Mouse (Mus musculus): Measurements from ENCODE around the gene Hoxa2. TPM values are rescaled to one million over a fixed set of nuclear protein-coding genes. Genes with fewer than 3 reads are reported as not detected.

Gene Hoxa2
- polyA plus RNA-seq, 1 experiment from 2014 or later: 0.98 TPM

- peaks cover 24% of the 10 kb centered on the region for H3K4me1 ChIP-seq (replicated peaks)
- 26% methylated on average over 8 of the region's 8 CpGs for WGBS
Observed at GRCm38 (mm10) chr6:52161336-52162092, 3.1 kb downstream of the Hoxa2 start.

DNA sequence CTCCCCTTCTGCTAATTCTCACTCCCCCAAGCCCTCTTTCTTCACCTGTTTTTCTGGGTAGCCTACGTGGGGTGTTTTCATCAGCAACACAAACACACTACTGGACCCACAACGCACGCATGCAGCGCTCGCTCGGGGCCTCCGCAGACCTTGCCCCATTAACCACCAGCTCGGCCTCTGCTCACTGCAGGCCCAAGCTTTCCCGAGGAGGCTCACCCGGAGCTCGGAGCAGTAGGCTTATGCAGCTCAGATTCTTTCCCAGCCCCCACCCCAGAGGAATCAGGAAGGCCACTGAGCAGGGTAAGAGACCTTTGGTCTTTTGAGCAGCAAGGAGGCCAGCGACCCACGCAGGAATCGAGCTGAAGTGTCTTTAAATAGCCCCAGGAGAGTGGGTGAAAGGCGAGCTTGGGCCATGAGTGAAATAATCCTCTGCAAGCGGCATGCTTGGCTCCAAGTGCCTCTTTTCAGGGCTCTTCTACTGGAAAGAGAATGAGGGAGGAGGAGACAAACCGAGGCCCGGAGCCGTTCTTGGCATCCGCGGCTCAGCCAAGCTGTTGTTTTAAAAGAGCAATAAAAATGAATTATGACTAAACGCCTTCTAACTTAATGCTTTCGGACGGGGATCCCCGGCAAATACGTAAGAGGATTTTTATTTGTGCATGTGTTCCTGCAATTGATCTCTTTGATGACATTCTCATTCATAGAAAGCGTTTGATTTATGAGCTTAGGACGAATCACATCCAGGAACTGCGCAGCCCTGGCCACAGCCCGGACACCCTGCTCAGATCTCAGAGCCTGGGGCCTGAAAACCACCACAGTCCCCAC lies 3.9 kb downstream of the Hoxa2 start:
- Histone ChIP-seq H3K36me3 (no peaks in the 10 kb centered on the region), H3K9me3 (replicated peaks) (no peaks in the 10 kb centered on the region), H3K4me2 (peak overlapping the region; percentile 98), H3K27me3 (replicated peaks) (peaks cover 90% of the 10 kb centered on the region), H3K4me3 (peak overlapping the region; percentile 70), H3K4me1 (replicated peaks) (peaks cover 24% of the 10 kb centered on the region), H3K9ac (peak overlapping the region; percentile 17; the same call in 1 of the 2 replicates), H3K27ac (ENCODE audit: poor library complexity, severe bottlenecking) (peak overlapping the region; percentile 37; the same call in 1 of the 2 replicates)
- WGBS: 9% methylated on average over 30 of the region's 30 CpGs
- ATAC-seq (ENCODE audit: insufficient number of reproducible peaks, low FRiP score): no peak

More at GRCm38 (mm10) chr6:52161336-52162092, 3.1 kb downstream of the Hoxa2 start:
- peaks cover 90% of the 10 kb centered on the region for H3K27me3 ChIP-seq (replicated peaks)
- no peaks in the 10 kb centered on the region for H3K9me3 ChIP-seq (replicated peaks)
- H3K4me3 ChIP-seq: peak overlapping the region; percentile 70
- no peak overlapping the region for H3K27ac ChIP-seq (ENCODE audit: poor library complexity, severe bottlenecking)
- no peaks in the 10 kb centered on the region for H3K36me3 ChIP-seq
- no peak for ATAC-seq (ENCODE audit: insufficient number of reproducible peaks, low FRiP score)
- peak overlapping the region; percentile 98 for H3K4me2 ChIP-seq
- no peak overlapping the region for H3K9ac ChIP-seq

DNA sequence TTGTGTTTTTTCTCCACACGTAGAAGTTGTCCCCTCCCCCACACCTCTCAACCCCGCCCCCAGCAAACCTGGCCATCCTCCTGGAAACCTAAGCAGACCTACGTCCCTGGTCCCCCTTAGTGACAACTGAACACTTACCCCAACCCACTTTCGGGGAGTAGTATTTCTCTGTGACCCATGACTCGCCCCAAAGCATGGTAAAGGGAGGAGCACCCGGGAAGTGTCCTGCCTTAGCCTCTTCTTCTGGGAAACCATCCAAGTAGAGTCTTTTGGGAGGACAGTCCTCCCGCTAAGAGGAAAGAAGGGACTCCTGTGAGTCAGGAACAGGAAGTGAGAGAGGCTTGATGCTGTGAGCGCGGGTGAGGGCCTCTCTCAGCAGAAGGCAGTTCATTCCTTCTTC lies 4.7 kb downstream of the Hoxa2 start:
- no peak overlapping the region for H3K27ac ChIP-seq (ENCODE audit: poor library complexity, severe bottlenecking)
- no peak for ATAC-seq (ENCODE audit: insufficient number of reproducible peaks, low FRiP score)
- peaks cover 90% of the 10 kb centered on the region for H3K27me3 ChIP-seq (replicated peaks)
- H3K9me3 ChIP-seq (replicated peaks): no peaks in the 10 kb centered on the region
- no peaks in the 10 kb centered on the region for H3K36me3 ChIP-seq
- peak overlapping the region; percentile 98 for H3K4me2 ChIP-seq
- 8% methylated on average over 9 of the region's 9 CpGs for WGBS
- peaks cover 24% of the 10 kb centered on the region for H3K4me1 ChIP-seq (replicated peaks)
- peak overlapping the region; percentile 70 for H3K4me3 ChIP-seq
- peak overlapping the region; percentile 17; the same call in 1 of the 2 replicates for H3K9ac ChIP-seq

GRCm38 (mm10) chr6:52159164-52159761 lies 5.4 kb downstream of the Hoxa2 start:
- no peaks in the 10 kb centered on the region for H3K36me3 ChIP-seq
- H3K9me3 ChIP-seq (replicated peaks): no peaks in the 10 kb centered on the region
- H3K27me3 ChIP-seq (replicated peaks): peaks cover 90% of the 10 kb centered on the region
- peak; percentile 45 for ATAC-seq (ENCODE audit: insufficient number of reproducible peaks, low FRiP score)
- peak overlapping the region; percentile 79; the same call in 1 of the 2 replicates for H3K9ac ChIP-seq
- H3K27ac ChIP-seq (ENCODE audit: poor library complexity, severe bottlenecking): peak overlapping the region; percentile 77
- peak overlapping the region; percentile 70 for H3K4me3 ChIP-seq
- H3K4me2 ChIP-seq: peak overlapping the region; percentile 98
- WGBS: 6% methylated on average over 12 of the region's 12 CpGs
- H3K4me1 ChIP-seq (replicated peaks): peaks cover 24% of the 10 kb centered on the region

- H3K4me3 ChIP-seq: peak within 1 kb of the TSS; percentile 70
Observed at GRCm38 (mm10) chr6:52158276-52159051, 6.2 kb downstream of the Hoxa2 start, which contains the start of gene Hoxa1. Gene Hoxa1, minus strand, starts transcription at chr6:52158317.

GRCm38 (mm10) chr6:52157466-52158275 lies 7.0 kb downstream of the Hoxa2 start:
- no peaks in the 10 kb centered on the region for H3K9me3 ChIP-seq (replicated peaks)
- no peaks in the 10 kb centered on the region for H3K36me3 ChIP-seq
- no peak overlapping the region for H3K9ac ChIP-seq
- WGBS: 1% methylated on average over 32 of the region's 32 CpGs
- H3K4me1 ChIP-seq (replicated peaks): peaks cover 22% of the 10 kb centered on the region
- peak overlapping the region; percentile 98 for H3K4me2 ChIP-seq
- ATAC-seq (ENCODE audit: insufficient number of reproducible peaks, low FRiP score): 0 out of 2 replicates have a peak, but pooled peaks have one; percentile 19
- H3K27me3 ChIP-seq (replicated peaks): peaks cover 89% of the 10 kb centered on the region
- peak overlapping the region; percentile 70 for H3K4me3 ChIP-seq
- H3K27ac ChIP-seq (ENCODE audit: poor library complexity, severe bottlenecking): no peak overlapping the region

More at GRCm38 (mm10) chr6:52158276-52159051, 6.2 kb downstream of the Hoxa2 start, which contains the start of gene Hoxa1:
- H3K27ac ChIP-seq (ENCODE audit: poor library complexity, severe bottlenecking): peak within 1 kb of the TSS; percentile 77
- no peaks in the 10 kb centered on the region for H3K36me3 ChIP-seq
- peak within 1 kb of the TSS; percentile 98 for H3K4me2 ChIP-seq
- H3K27me3 ChIP-seq (replicated peaks): peaks cover 87% of the 10 kb centered on the region
- no peaks in the 10 kb centered on the region for H3K9me3 ChIP-seq (replicated peaks)
- WGBS: under 1% methylated on average over 54 of the region's 55 CpGs
- peak within 1 kb of the TSS; percentile 79 for H3K9ac ChIP-seq
- peak; percentile 81 for ATAC-seq (ENCODE audit: insufficient number of reproducible peaks, low FRiP score)
- peaks cover 22% of the 10 kb centered on the region for H3K4me1 ChIP-seq (replicated peaks)

GRCm38 (mm10) chr6:52156551-52157200 lies 8.0 kb downstream of the Hoxa2 start:
- Histone ChIP-seq H3K9ac (no peak overlapping the region), H3K27me3 (replicated peaks) (peaks cover 94% of the 10 kb centered on the region), H3K36me3 (no peaks in the 10 kb centered on the region), H3K27ac (ENCODE audit: poor library complexity, severe bottlenecking) (no peak overlapping the region), H3K4me3 (peak overlapping the region; percentile 70), H3K4me2 (peak overlapping the region; percentile 98), H3K9me3 (replicated peaks) (no peaks in the 10 kb centered on the region), H3K4me1 (replicated peaks) (peaks cover 22% of the 10 kb centered on the region)
- ATAC-seq (ENCODE audit: insufficient number of reproducible peaks, low FRiP score): no peak
- 1% methylated on average over 20 of the region's 20 CpGs for WGBS

DNA sequence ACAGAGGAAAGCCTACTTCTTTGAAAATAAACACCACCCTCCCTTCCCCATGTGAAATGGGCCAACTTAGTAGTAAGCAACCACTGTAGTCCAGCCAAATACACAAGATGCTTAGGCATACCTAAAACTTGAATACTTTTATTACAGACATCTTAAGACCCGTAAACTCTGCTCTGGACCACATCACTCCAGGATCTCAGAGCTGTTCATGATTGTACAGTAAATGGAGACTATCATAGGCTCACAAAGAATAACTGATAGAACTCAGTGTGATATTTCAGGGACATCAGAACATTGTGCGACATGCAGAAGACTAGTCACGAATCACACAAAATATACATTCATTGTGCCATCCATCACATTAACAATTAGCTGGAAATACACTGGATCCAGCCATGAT lies 9.2 kb downstream of the Hoxa2 start:
- WGBS: 60% methylated on average over 3 of the region's 3 CpGs
- no peak overlapping the region for H3K4me3 ChIP-seq

GRCm38 (mm10) chr6:52154044-52154443 lies 10.6 kb downstream of the Hoxa2 start:
- H3K4me2 ChIP-seq: no peak overlapping the region
- peaks cover 6% of the 10 kb centered on the region for H3K4me1 ChIP-seq (replicated peaks)
- 22% methylated on average over 5 of the region's 5 CpGs for whole genome bisulfite sequencing
- H3K27ac ChIP-seq (ENCODE audit: poor library complexity, severe bottlenecking): no peak overlapping the region
- no peak overlapping the region for H3K9ac ChIP-seq
- H3K9me3 ChIP-seq (replicated peaks): peaks cover 8% of the 10 kb centered on the region
- H3K27me3 ChIP-seq (replicated peaks): peaks cover 93% of the 10 kb centered on the region
- H3K36me3 ChIP-seq: no peaks in the 10 kb centered on the region
- no peak overlapping the region for H3K4me3 ChIP-seq
- no peak for ATAC-seq (ENCODE audit: insufficient number of reproducible peaks, low FRiP score)

More for the DNA sequence above, 9.2 kb downstream of the Hoxa2 start:
- Histone ChIP-seq H3K9ac (no peak overlapping the region), H3K27me3 (replicated peaks) (peaks cover 94% of the 10 kb centered on the region), H3K27ac (ENCODE audit: poor library complexity, severe bottlenecking) (no peak overlapping the region), H3K36me3 (no peaks in the 10 kb centered on the region), H3K4me2 (no peak overlapping the region), H3K4me1 (replicated peaks) (peaks cover 17% of the 10 kb centered on the region), H3K9me3 (replicated peaks) (no peaks in the 10 kb centered on the region)
- ATAC-seq (ENCODE audit: insufficient number of reproducible peaks, low FRiP score): no peak

Data from heart, embryonic 12.5 days (tissue).